8 mouse cellular contexts compared by ENCODE assay signal in the genomic region with DNA sequence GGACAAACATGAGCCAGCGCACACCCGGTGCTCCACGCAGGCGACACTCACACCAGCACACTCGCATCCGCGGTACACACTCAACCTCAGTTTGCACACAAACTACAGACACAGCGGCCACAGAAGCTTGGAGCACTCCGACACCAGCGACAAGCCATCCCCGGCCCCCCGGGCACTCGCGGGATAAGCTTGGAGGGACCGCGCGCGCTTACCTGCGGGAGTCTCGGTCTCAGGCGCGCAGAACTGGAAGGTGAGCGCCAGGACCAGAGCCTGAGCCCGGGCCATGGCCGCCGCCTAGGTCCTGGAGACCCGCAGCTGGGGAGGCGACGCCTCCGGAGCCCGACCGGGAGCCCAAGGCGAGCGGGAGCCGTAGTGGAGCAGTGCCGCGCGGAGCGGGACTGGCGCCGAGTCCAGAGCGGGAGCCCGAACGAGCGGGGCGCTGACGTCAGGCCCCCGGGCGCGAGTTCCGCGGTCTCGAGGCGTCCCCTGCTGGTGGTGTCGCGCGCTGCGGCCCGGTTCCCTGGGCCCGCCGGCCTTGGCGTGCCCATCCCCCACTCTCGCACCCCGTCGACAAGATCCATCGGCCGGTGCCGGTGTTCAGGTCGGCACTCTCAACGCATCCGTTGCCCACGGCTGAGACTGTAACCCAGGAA. TPM values are rescaled to one million over a fixed set of nuclear protein-coding genes. Genes with fewer than 3 reads are reported as not detected.
DNase-seq lines count a peak whose midpoint lies in the region; ATAC-seq and TF ChIP-seq lines count a peak whose summit lies in the region.

A gene (minus strand): TSS at position 417 of the 653 bp plus-strand sequence.

- DNase-seq in ES-E14 (ENCODE audit: low read depth, low spot score): no peak
- peak; percentile 97 for DNase-seq in cerebellum, adult 8-10 months
- DNase-seq in frontal cortex, postnatal 14 days (ENCODE audit: low spot score in 2 of 2): peak; percentile 58 to 88
- peak; percentile 99 to 100 for DNase-seq in layer of hippocampus, postnatal 25 days (ENCODE audit: extremely low spot score in 1 of 2, low spot score in 1 of 2)
- DNase-seq in lung, postnatal 14 days: peak; percentile 97
- DNase-seq in retina, adult 2 months (ENCODE audit: low read depth, low spot score): peak; percentile 72
- DNase-seq in thymus, postnatal 36 days: peak; percentile 80 to 84

- peak within 1 kb of the TSS; percentile 48 for H3K9ac ChIP-seq in ES-E14 (ENCODE audit: insufficient read depth, low read depth, low read length, poor library complexity, severe bottlenecking)
- H3K9ac ChIP-seq in hindbrain, embryonic 12.5 days: peak within 1 kb of the TSS; percentile 71

- H3K36me3 ChIP-seq in ES-E14 (ENCODE audit: control insufficient read depth, insufficient read depth, low read length, poor library complexity, severe bottlenecking): no peaks in the 10 kb centered on the region
- H3K36me3 ChIP-seq in hindbrain, embryonic 12.5 days: no peaks in the 10 kb centered on the region

- H3K4me3 ChIP-seq in ES-E14 (ENCODE audit: insufficient read depth in 1 of 2, low read depth in 1 of 2, low read length in 2 of 2, poor library complexity in 1 of 2, severe bottlenecking in 1 of 2): peak within 1 kb of the TSS; percentile 69 to 70
- peak within 1 kb of the TSS; percentile 66 for H3K4me3 ChIP-seq in hindbrain, embryonic 12.5 days

- peaks cover 0 to 12% of the 10 kb centered on the region in 2 experiments; a peak in 2 of 4 replicates for H3K4me1 ChIP-seq in ES-E14 (ENCODE audit: control insufficient read depth in 2 of 2, insufficient read depth in 2 of 2, low read length in 2 of 2, poor library complexity in 1 of 2)
- H3K4me1 ChIP-seq in hindbrain, embryonic 12.5 days: peaks cover 41% of the 10 kb centered on the region

- H3K4me2 ChIP-seq in hindbrain, embryonic 12.5 days (replicated peaks): peak within 1 kb of the TSS; percentile 99

- H3K9me3 ChIP-seq in ES-E14 (ENCODE audit: control insufficient read depth, insufficient read depth, low read depth, low read length): no peaks in the 10 kb centered on the region
- H3K9me3 ChIP-seq in hindbrain, embryonic 12.5 days (replicated peaks): no peaks in the 10 kb centered on the region

- in situ Hi-C loops in ES-E14 (cut with MboI; ENCODE audit: low sequenced_read_pairs in 2 of 2, unreplicated experiment in 2 of 2): loop anchor here in 1 of 2 experiments (5.0 to 25.0 kb wide), 3 partner anchors 116 to 876 kb away; no protein-coding TSS in a partner anchor

- ATAC-seq in hindbrain, embryonic 12.5 days (ENCODE audit: low FRiP score): peak; percentile 79

- WGBS in hindbrain, embryonic 12.5 days: under 1% methylated on average over 67 of the region's 72 CpGs

- no peak within 1 kb of the TSS for H3K27ac ChIP-seq in ES-E14 (ENCODE audit: insufficient read depth, low read depth, low read length, poor library complexity, severe bottlenecking)
- H3K27ac ChIP-seq in hindbrain, embryonic 12.5 days: no peak within 1 kb of the TSS

- peaks cover 44% of the 10 kb centered on the region for H3K27me3 ChIP-seq in hindbrain, embryonic 12.5 days

TF ChIP-seq in ES-E14, 5 proteins besides CTCF, POLR2A, EP300 and RAD21:
- TF ChIP-seq HCFC1 (IDR thresholded peaks at IDR 0.05; ENCODE audit: borderline replicate concordance, insufficient read depth, low read length) (0 out of 2 replicates have a peak, but pooled peaks have one; percentile 44), ZC3H11A (IDR thresholded peaks at IDR 0.05; ENCODE audit: borderline replicate concordance, low read depth, low read length) (peak; percentile 82), CHD2 (IDR thresholded peaks at IDR 0.05; ENCODE audit: low read depth, low read length) (no peak), MAFK (IDR thresholded peaks at IDR 0.05; ENCODE audit: insufficient read depth, low read depth, low read length) (no peak)

RNA-seq across cellular contexts. Expression of the gene that starts here (rescaled TPM):
- total RNA-seq in ES-E14 (2012; rRNA removed): 11.2 and 16.7 TPM in 2 replicates
- polyA plus RNA-seq in hindbrain, embryonic 12.5 days (2016; fragmentation: Nextera tagmentation; extraction: Ambion mirVana): 22.7 and 30.2 TPM in 2 replicates
- 100 to 1,000 TPM in 1 of 2 experiments, 10 to 100 TPM in 1; 98.0 to 101 TPM for total RNA-seq in layer of hippocampus, postnatal 25 days (2021)
